Mouse (Mus musculus): Measurements from ENCODE around the gene Srsf9.

DNA sequence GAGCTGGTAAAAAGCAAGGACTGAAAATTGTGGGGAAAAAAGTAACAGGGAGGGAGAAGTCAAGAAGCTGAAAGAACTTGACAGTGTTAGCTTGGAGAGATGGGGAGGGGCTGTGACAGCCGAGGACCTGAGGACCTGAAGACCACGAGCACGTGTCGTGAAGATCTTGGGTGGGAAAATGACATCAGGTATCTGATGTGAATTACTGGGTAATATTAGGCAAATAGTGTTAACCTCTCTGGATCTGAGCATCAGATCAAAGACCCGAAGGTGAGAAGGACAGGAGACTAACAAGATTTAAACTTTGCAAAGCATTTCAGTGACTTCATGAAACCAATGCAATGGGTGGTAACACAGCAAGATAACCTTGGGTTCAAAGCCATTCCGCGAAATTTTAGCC lies 13.0 kb downstream of the Srsf9 start:
- TF ChIP-seq EP300 (optimal IDR thresholded peaks at IDR 0.05) (no peak), CTCF (IDR thresholded peaks at IDR 0.05; ENCODE audit: low read depth) (no peak)

Measured in stomach, postnatal 0 days (tissue).